Mouse (Mus musculus) urinary bladder, postnatal 14 days (tissue): Measurements from ENCODE around the gene Nkd1.

Experiments
- DNase-seq: peaks from one replicate; pipeline ENCODE4 v3.0.0; 2021; ENCODE audit warnings: low spot score

Nkd1 gene

GRCm38 (mm10) chr8:88576351-88577142, 55.4 kb downstream of the Nkd1 start:
- peak; percentile 69 for DNase-seq

GRCm38 (mm10) chr8:88577666-88578065, 56.5 kb downstream of the Nkd1 start:
- DNase-seq = no peak

- no peak for DNase-seq
Observed at GRCm38 (mm10) chr8:88578413-88579175, 57.4 kb downstream of the Nkd1 start.

- DNase-seq = peak; percentile 33
Observed at GRCm38 (mm10) chr8:88579246-88579645, 58.1 kb downstream of the Nkd1 start.

- DNase-seq = no peak
Observed at GRCm38 (mm10) chr8:88579668-88580330, 58.6 kb downstream of the Nkd1 start.

GRCm38 (mm10) chr8:88580785-88581184, 59.6 kb downstream of the Nkd1 start:
- DNase-seq = no peak

GRCm38 (mm10) chr8:88583863-88584262, 62.7 kb downstream of the Nkd1 start:
- no peak for DNase-seq

- no peak for DNase-seq
Observed at GRCm38 (mm10) chr8:88588205-88588889, 67.2 kb downstream of the Nkd1 start.

- DNase-seq = no peak
Observed at GRCm38 (mm10) chr8:88590226-88590625, 69.1 kb downstream of the Nkd1 start.

- DNase-seq = no peak
Observed at GRCm38 (mm10) chr8:88593947-88594346, 72.8 kb downstream of the Nkd1 start.

GRCm38 (mm10) chr8:88596042-88596441, 74.9 kb downstream of the Nkd1 start:
- no peak for DNase-seq

- no peak for DNase-seq
Observed at GRCm38 (mm10) chr8:88598578-88598977, 77.4 kb downstream of the Nkd1 start.

- DNase-seq = no peak
Observed at GRCm38 (mm10) chr8:88599491-88599890, 78.3 kb downstream of the Nkd1 start.

GRCm38 (mm10) chr8:88603446-88603989, 82.4 kb downstream of the Nkd1 start:
- DNase-seq = no peak

- DNase-seq = peak; percentile 81
Observed at GRCm38 (mm10) chr8:88604065-88605038, 83.2 kb downstream of the Nkd1 start.

- DNase-seq = no peak
Observed at GRCm38 (mm10) chr8:88605361-88606040, 84.3 kb downstream of the Nkd1 start.

- DNase-seq = no peak
Observed at GRCm38 (mm10) chr8:88609036-88609435, 87.9 kb downstream of the Nkd1 start.

GRCm38 (mm10) chr8:88610271-88610670, 89.1 kb downstream of the Nkd1 start:
- no peak for DNase-seq

- no peak for DNase-seq
Observed at GRCm38 (mm10) chr8:88614981-88615380, 93.8 kb downstream of the Nkd1 start.

- no peak for DNase-seq
Observed at GRCm38 (mm10) chr8:88618612-88619011, 97.5 kb downstream of the Nkd1 start.
